Mouse (Mus musculus): ENCODE measurements around the gene Tmem183a. TPM values are rescaled to one million over a fixed set of nuclear protein-coding genes. Genes with fewer than 3 reads are reported as not detected.
A peak's percentile ranks its signal among the peaks of the same experiment; 100 is the strongest.

The Tmem183a gene
- polyA plus RNA-seq, 1 experiment from 2014 or later = 126 TPM

GRCm38 (mm10) chr1:134381051-134381450, 19.3 kb upstream of the Tmem183a start:
- H3K4me1 ChIP-seq (replicated peaks) = 0 out of 2 replicates have a peak, but pooled peaks cover 8% of the 10 kb centered on the region
- no peak overlapping the region for H3K9ac ChIP-seq
- no peaks in the 10 kb centered on the region for H3K36me3 ChIP-seq
- H3K27ac ChIP-seq (replicated peaks) = no peak overlapping the region
- H3K4me3 ChIP-seq = no peak overlapping the region
- no peaks in the 10 kb centered on the region for H3K27me3 ChIP-seq
- peak overlapping the region; percentile 59; the same call in 1 of the 2 replicates for H3K4me2 ChIP-seq
- WGBS = 91% methylated on average over 2 of the region's 2 CpGs
- no peak for ATAC-seq (ENCODE audit: low FRiP score, low read depth)
- H3K9me3 ChIP-seq = no peaks in the 10 kb centered on the region

- no peak overlapping the region for H3K4me3 ChIP-seq
- no peaks in the 10 kb centered on the region for H3K4me1 ChIP-seq (replicated peaks)
- H3K27me3 ChIP-seq = no peaks in the 10 kb centered on the region
- ATAC-seq (ENCODE audit: low FRiP score, low read depth) = no peak
- H3K9ac ChIP-seq = no peak overlapping the region
- WGBS = 76% methylated on average over 2 of the region's 2 CpGs
- no peaks in the 10 kb centered on the region for H3K9me3 ChIP-seq
- H3K27ac ChIP-seq (replicated peaks) = no peak overlapping the region
- no peak overlapping the region for H3K4me2 ChIP-seq
- H3K36me3 ChIP-seq = no peaks in the 10 kb centered on the region
Measured at GRCm38 (mm10) chr1:134374124-134374523, 12.3 kb upstream of the Tmem183a start.

- no peak for ATAC-seq (ENCODE audit: low FRiP score, low read depth)
- H3K4me2 ChIP-seq = no peak overlapping the region
- no peak overlapping the region for H3K4me3 ChIP-seq
- H3K27me3 ChIP-seq = no peaks in the 10 kb centered on the region
- WGBS = 60% methylated on average over 9 of the region's 9 CpGs
- H3K9me3 ChIP-seq = no peaks in the 10 kb centered on the region
- H3K9ac ChIP-seq = no peak overlapping the region
- no peak overlapping the region for H3K27ac ChIP-seq (replicated peaks)
- H3K4me1 ChIP-seq (replicated peaks) = no peaks in the 10 kb centered on the region
- no peaks in the 10 kb centered on the region for H3K36me3 ChIP-seq
Measured at GRCm38 (mm10) chr1:134368777-134369337, 7.1 kb upstream of the Tmem183a start.

GRCm38 (mm10) chr1:134365491-134365890, 3.7 kb upstream of the Tmem183a start:
- 69% methylated on average over 5 of the region's 5 CpGs for WGBS
- H3K27ac ChIP-seq (replicated peaks) = no peak overlapping the region
- H3K27me3 ChIP-seq = no peaks in the 10 kb centered on the region

GRCm38 (mm10) chr1:134363194-134363593, 1.4 kb upstream of the Tmem183a start:
- no peak overlapping the region for H3K4me3 ChIP-seq
- H3K4me2 ChIP-seq = no peak overlapping the region
- peaks cover 10% of the 10 kb centered on the region for H3K36me3 ChIP-seq
- H3K27ac ChIP-seq (replicated peaks) = no peak overlapping the region
- H3K4me1 ChIP-seq (replicated peaks) = peaks cover 28% of the 10 kb centered on the region
- H3K27me3 ChIP-seq = no peaks in the 10 kb centered on the region
- H3K9ac ChIP-seq = no peak overlapping the region
- WGBS = 73% methylated on average over 4 of the region's 4 CpGs
- H3K9me3 ChIP-seq = no peaks in the 10 kb centered on the region
- ATAC-seq (ENCODE audit: low FRiP score, low read depth) = no peak

More at GRCm38 (mm10) chr1:134365491-134365890, 3.7 kb upstream of the Tmem183a start:
- no peak overlapping the region for H3K4me2 ChIP-seq
- H3K9me3 ChIP-seq = no peaks in the 10 kb centered on the region
- no peak overlapping the region for H3K9ac ChIP-seq
- H3K36me3 ChIP-seq = no peaks in the 10 kb centered on the region
- H3K4me1 ChIP-seq (replicated peaks) = peaks cover 11% of the 10 kb centered on the region
- ATAC-seq (ENCODE audit: low FRiP score, low read depth) = no peak
- H3K4me3 ChIP-seq = no peak overlapping the region

GRCm38 (mm10) chr1:134361195-134361856, 453 bp downstream of the Tmem183a start:
- Histone ChIP-seq H3K36me3 (peaks cover 19% of the 10 kb centered on the region), H3K9ac (peak overlapping the region; percentile 86), H3K27ac (replicated peaks) (peak overlapping the region; percentile 85), H3K27me3 (no peaks in the 10 kb centered on the region), H3K4me1 (replicated peaks) (peaks cover 30% of the 10 kb centered on the region), H3K4me3 (peak overlapping the region; percentile 75), H3K9me3 (no peaks in the 10 kb centered on the region), H3K4me2 (peak overlapping the region; percentile 67)
- WGBS = 2% methylated on average over 41 of the region's 44 CpGs
- ATAC-seq (ENCODE audit: low FRiP score, low read depth) = peak; percentile 85

- peaks cover 26% of the 10 kb centered on the region for H3K36me3 ChIP-seq
- no peaks in the 10 kb centered on the region for H3K27me3 ChIP-seq
- peak overlapping the region; percentile 75 for H3K4me3 ChIP-seq
- WGBS = 82% methylated on average over 7 of the region's 7 CpGs
- no peaks in the 10 kb centered on the region for H3K9me3 ChIP-seq
- H3K27ac ChIP-seq (replicated peaks) = no peak overlapping the region
- peaks cover 30% of the 10 kb centered on the region for H3K4me1 ChIP-seq (replicated peaks)
- no peak for ATAC-seq (ENCODE audit: low FRiP score, low read depth)
- H3K9ac ChIP-seq = peak overlapping the region; percentile 86
- H3K4me2 ChIP-seq = peak overlapping the region; percentile 67
Measured at GRCm38 (mm10) chr1:134360656-134361055, 1.1 kb downstream of the Tmem183a start.

- H3K4me3 ChIP-seq = no peak overlapping the region
- ATAC-seq (ENCODE audit: low FRiP score, low read depth) = no peak
- no peaks in the 10 kb centered on the region for H3K9me3 ChIP-seq
- H3K36me3 ChIP-seq = peaks cover 57% of the 10 kb centered on the region
- WGBS = 66% methylated on average over 4 of the region's 4 CpGs
- peaks cover 29% of the 10 kb centered on the region for H3K4me1 ChIP-seq (replicated peaks)
- no peak overlapping the region for H3K4me2 ChIP-seq
- no peaks in the 10 kb centered on the region for H3K27me3 ChIP-seq
- H3K9ac ChIP-seq = no peak overlapping the region
- H3K27ac ChIP-seq (replicated peaks) = no peak overlapping the region
Measured at GRCm38 (mm10) chr1:134357461-134357860, 4.3 kb downstream of the Tmem183a start.

GRCm38 (mm10) chr1:134353326-134353725, 8.5 kb downstream of the Tmem183a start:
- Histone ChIP-seq H3K36me3 (peaks cover 83% of the 10 kb centered on the region), H3K4me3 (no peak overlapping the region), H3K9me3 (no peaks in the 10 kb centered on the region), H3K27me3 (no peaks in the 10 kb centered on the region), H3K9ac (no peak overlapping the region), H3K4me2 (no peak overlapping the region), H3K27ac (replicated peaks) (no peak overlapping the region), H3K4me1 (replicated peaks) (peaks cover 3% of the 10 kb centered on the region; the same call in 1 of the 2 replicates)
- WGBS = 96% methylated on average over 2 of the region's 2 CpGs
- no peak for ATAC-seq (ENCODE audit: low FRiP score, low read depth)

GRCm38 (mm10) chr1:134347791-134348190, 14.0 kb downstream of the Tmem183a start:
- peaks cover 59% of the 10 kb centered on the region for H3K36me3 ChIP-seq
- no peak for ATAC-seq (ENCODE audit: low FRiP score, low read depth)

GRCm38 (mm10) chr1:134345075-134345474, 16.7 kb downstream of the Tmem183a start:
- Histone ChIP-seq H3K4me3 (peak overlapping the region; percentile 62), H3K4me2 (peak overlapping the region; percentile 79), H3K27ac (replicated peaks) (peak overlapping the region; percentile 76), H3K36me3 (peaks cover 32% of the 10 kb centered on the region), H3K4me1 (replicated peaks) (peaks cover 34% of the 10 kb centered on the region), H3K9me3 (no peaks in the 10 kb centered on the region), H3K27me3 (no peaks in the 10 kb centered on the region), H3K9ac (no peak overlapping the region)
- ATAC-seq (ENCODE audit: low FRiP score, low read depth) = no peak
- 81% methylated on average over 4 of the region's 4 CpGs for WGBS

More at GRCm38 (mm10) chr1:134347791-134348190, 14.0 kb downstream of the Tmem183a start:
- WGBS = 80% methylated on average over 9 of the region's 9 CpGs
- Histone ChIP-seq H3K9me3 (no peaks in the 10 kb centered on the region), H3K27ac (replicated peaks) (no peak overlapping the region), H3K9ac (no peak overlapping the region), H3K4me2 (no peak overlapping the region), H3K4me1 (replicated peaks) (peaks cover 22% of the 10 kb centered on the region), H3K27me3 (no peaks in the 10 kb centered on the region), H3K4me3 (no peak overlapping the region)
